Mouse (Mus musculus) urinary bladder, postnatal 0 days (tissue): ENCODE measurements around the gene Olfml3. TPM values are rescaled to one million over a fixed set of nuclear protein-coding genes. Genes with fewer than 3 reads are reported as not detected.

Experiments
- polyA plus RNA-seq: library from polyadenylated mRNA; unstranded; fragments of >200 nt; fragmentation: Nextera tagmentation; extraction: Ambion mirVana; gene quantifications from 2 replicates; pipeline ENCODE4 v1.2.1, GENCODE M21; 2015

Gene Olfml3
- polyA plus RNA-seq: 31.1 and 31.7 TPM in 2 replicates

GRCm38 (mm10) chr3:103737778-103738571, at the start of gene Olfml3:
Olfml3 (minus strand) TSS chr3:103738001.

GRCm38 (mm10) chr3:103739329-103739728, 1.5 kb upstream of the Olfml3 start, which contains the start of gene Gm10964:
Gm10964 (plus strand) TSS chr3:103739366.

Other genes starting within 250 kb of the Olfml3 start
- not detected in 2 replicates for gene Syt6, start 162.8 kb downstream of the Olfml3 start, polyA plus RNA-seq
- 0.25 and 0.35 TPM in 2 replicates for gene Atg4a-ps, start 91.9 kb downstream of the Olfml3 start, polyA plus RNA-seq
- gene Gm10964, start 1.4 kb upstream of the Olfml3 start, polyA plus RNA-seq: not detected in 2 replicates
- 6.4 and 6.9 TPM in 2 replicates for gene Hipk1, start 53.6 kb upstream of the Olfml3 start, polyA plus RNA-seq
- 12.6 and 15.9 TPM in 2 replicates for gene Dclre1b, start 71.4 kb upstream of the Olfml3 start, polyA plus RNA-seq
- gene Ap4b1, start 71.5 kb upstream of the Olfml3 start, polyA plus RNA-seq: 13.3 and 14.0 TPM in 2 replicates
- 0.07 and 0.15 TPM in 2 replicates for gene Gm43064, start 71.6 kb upstream of the Olfml3 start, polyA plus RNA-seq
- not detected in 2 replicates for gene Bcl2l15, start 94.6 kb upstream of the Olfml3 start, polyA plus RNA-seq
- 0.49 and 0.53 TPM in 2 replicates for gene Ptpn22, start 121.8 kb upstream of the Olfml3 start, polyA plus RNA-seq
- 4.8 and 5.3 TPM in 2 replicates for gene Rsbn1, start 176.1 kb upstream of the Olfml3 start, polyA plus RNA-seq
- gene Phtf1, start 230.1 kb upstream of the Olfml3 start, polyA plus RNA-seq: 10.3 and 12.5 TPM in 2 replicates